Mouse (Mus musculus): ENCODE measurements at regions not wholly inside any gene's neighbourhood (a gene's known extent, or its start where the extent isn't known, plus 50 kb on each side); places are given as distances from the start of the nearest gene placed in this dataset.

DNA sequence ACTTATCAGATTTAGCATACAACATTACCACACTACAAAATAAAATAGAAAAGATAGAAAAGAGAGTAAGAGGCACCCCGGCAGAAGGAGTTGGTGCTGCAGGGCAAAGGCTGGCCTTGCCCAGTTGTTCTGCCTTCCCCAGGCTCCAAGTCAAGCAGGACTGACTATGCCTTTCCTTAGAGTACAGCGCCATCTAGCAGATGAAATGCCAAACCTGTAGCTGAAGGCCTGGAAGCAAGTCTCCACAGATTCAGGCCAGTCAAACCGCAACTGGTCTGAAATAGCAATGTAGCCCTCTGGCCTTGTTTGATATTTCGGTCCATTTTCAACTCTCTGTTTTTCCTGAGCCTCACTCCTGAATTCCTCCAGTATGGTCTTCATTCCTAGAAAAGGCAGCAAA is 312.4 kb upstream of the Clint1 start:
- WGBS, result 52% methylated on average over 4 of the region's 4 CpGs
- H3K36me3 ChIP-seq (ENCODE audit: control insufficient read depth, insufficient read depth, low read length), result no peaks in the 10 kb centered on the region
- H3K4me3 ChIP-seq (ENCODE audit: low read depth, low read length), result no peak overlapping the region
- ATAC-seq (replicated peaks; ENCODE audit: low FRiP score) (peak; percentile 56; the same call in 1 of the 2 replicates), DNase-seq (ENCODE audit: low spot score) (peak; percentile 68)
- no peak overlapping the region for H3K4me2 ChIP-seq (ENCODE audit: low read depth, low read length, severe bottlenecking)
- H3K27ac ChIP-seq (ENCODE audit: low read depth, low read length), result no peak overlapping the region
- H3K9me3 ChIP-seq (ENCODE audit: control insufficient read depth, low read length), result no peaks in the 10 kb centered on the region
- H3K9ac ChIP-seq (ENCODE audit: low read length), result no peak overlapping the region
- no peaks in the 10 kb centered on the region for H3K4me1 ChIP-seq (replicated peaks; ENCODE audit: control insufficient read depth, insufficient read depth, low read length)
- H3K27me3 ChIP-seq (ENCODE audit: control insufficient read depth, insufficient read depth, low read length), result no peaks in the 10 kb centered on the region

DNA sequence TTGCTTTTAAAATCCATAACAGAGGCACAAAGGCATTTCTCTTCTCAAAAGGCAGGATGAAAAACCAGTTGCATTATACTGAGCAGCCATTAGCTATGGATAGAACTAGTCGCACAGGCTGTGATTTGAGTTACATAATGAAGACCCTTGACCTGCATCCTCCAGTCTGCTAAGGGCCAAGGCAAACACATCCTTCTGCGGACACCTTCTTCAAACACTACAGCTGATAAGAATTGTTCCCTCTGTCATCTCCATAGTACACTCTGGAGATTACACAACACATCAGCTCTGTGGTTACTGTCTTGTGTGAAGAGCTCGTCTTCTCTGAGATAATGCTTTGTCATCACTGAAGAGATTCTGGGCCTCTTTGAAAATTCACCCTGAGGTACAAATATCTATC is 307.3 kb upstream of the Clint1 start:
- Histone ChIP-seq H3K27me3 (ENCODE audit: control insufficient read depth, insufficient read depth, low read length) (no peaks in the 10 kb centered on the region), H3K9me3 (ENCODE audit: control insufficient read depth, low read length) (no peaks in the 10 kb centered on the region), H3K4me3 (ENCODE audit: low read depth, low read length) (no peak overlapping the region), H3K4me2 (ENCODE audit: low read depth, low read length, severe bottlenecking) (no peak overlapping the region), H3K4me1 (replicated peaks; ENCODE audit: control insufficient read depth, insufficient read depth, low read length) (no peaks in the 10 kb centered on the region), H3K36me3 (ENCODE audit: control insufficient read depth, insufficient read depth, low read length) (no peaks in the 10 kb centered on the region), H3K9ac (ENCODE audit: low read length) (no peak overlapping the region), H3K27ac (ENCODE audit: low read depth, low read length) (no peak overlapping the region)
- DNase-seq (ENCODE audit: low spot score), result no peak
- 93% methylated on average over 3 of the region's 3 CpGs for WGBS
- ATAC-seq (replicated peaks; ENCODE audit: low FRiP score), result no peak

DNA sequence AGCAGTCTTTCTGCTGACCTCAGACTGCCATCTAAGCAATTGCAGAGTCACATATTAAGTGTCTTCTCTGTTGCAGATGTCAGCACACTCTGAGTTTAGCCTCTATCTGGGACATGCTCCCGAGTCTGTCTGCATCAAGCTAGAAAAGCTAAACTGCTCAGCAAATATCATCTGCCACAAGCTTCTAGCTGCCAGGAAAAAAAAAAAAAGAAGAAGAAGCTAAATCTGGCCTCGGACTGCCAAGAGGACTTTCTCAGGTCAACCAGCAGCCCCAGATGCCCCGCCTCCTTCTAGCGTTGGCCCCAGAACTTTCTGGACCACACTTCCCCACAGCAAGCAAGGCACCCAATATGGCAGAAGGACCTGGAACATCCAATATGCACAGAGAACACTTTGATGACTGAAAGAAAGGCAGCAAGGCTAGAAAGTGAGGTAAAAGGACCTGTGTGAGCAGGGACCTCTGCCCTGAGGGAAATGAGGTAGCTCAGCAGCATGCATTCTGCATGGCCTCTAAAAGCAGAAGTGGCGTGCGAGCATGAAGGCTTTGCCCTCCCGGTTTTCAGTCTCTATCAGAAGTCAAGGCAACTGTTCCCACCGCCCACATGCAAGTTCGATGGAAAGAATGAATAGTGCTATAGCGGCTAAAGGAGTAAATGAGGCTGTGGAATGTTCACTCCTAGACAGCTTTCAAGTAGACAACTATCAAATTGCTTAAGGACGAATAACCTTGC is 305.8 kb upstream of the Clint1 start:
- H3K4me3 ChIP-seq (ENCODE audit: low read depth, low read length), result no peak overlapping the region
- 86% methylated on average over 11 of the region's 11 CpGs for WGBS
- H3K4me2 ChIP-seq (ENCODE audit: low read depth, low read length, severe bottlenecking), result no peak overlapping the region
- DNase-seq (ENCODE audit: low spot score) (no peak), ATAC-seq (replicated peaks; ENCODE audit: low FRiP score) (no peak)
- H3K27ac ChIP-seq (ENCODE audit: low read depth, low read length), result no peak overlapping the region
- H3K36me3 ChIP-seq (ENCODE audit: control insufficient read depth, insufficient read depth, low read length), result no peaks in the 10 kb centered on the region
- no peaks in the 10 kb centered on the region for H3K27me3 ChIP-seq (ENCODE audit: control insufficient read depth, insufficient read depth, low read length)
- H3K9me3 ChIP-seq (ENCODE audit: control insufficient read depth, low read length), result no peaks in the 10 kb centered on the region
- H3K4me1 ChIP-seq (replicated peaks; ENCODE audit: control insufficient read depth, insufficient read depth, low read length), result no peaks in the 10 kb centered on the region
- H3K9ac ChIP-seq (ENCODE audit: low read length), result no peak overlapping the region

DNA sequence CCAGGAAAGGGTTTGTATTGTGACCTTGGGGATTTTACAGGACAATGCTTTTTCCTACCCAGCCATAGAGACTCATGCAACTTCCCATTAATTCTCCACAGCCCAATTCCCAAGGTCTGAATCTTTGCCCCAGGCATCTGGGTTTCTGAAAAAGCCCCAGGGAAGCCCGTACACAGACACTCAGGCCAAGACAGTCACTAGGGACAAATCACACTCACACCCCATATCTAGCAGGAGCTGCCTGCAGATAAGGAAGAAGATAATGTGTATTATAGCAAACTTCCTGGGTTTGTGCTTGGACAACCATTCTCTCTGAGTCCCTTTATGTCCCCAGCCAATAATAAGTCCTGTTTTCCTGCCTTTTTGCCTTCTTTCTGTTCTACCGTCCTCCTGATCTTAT is 305.0 kb upstream of the Clint1 start:
- Histone ChIP-seq H3K27ac (ENCODE audit: low read depth, low read length) (no peak overlapping the region), H3K4me1 (replicated peaks; ENCODE audit: control insufficient read depth, insufficient read depth, low read length) (no peaks in the 10 kb centered on the region), H3K4me3 (ENCODE audit: low read depth, low read length) (no peak overlapping the region), H3K36me3 (ENCODE audit: control insufficient read depth, insufficient read depth, low read length) (no peaks in the 10 kb centered on the region), H3K9me3 (ENCODE audit: control insufficient read depth, low read length) (no peaks in the 10 kb centered on the region), H3K4me2 (ENCODE audit: low read depth, low read length, severe bottlenecking) (no peak overlapping the region), H3K27me3 (ENCODE audit: control insufficient read depth, insufficient read depth, low read length) (no peaks in the 10 kb centered on the region), H3K9ac (ENCODE audit: low read length) (no peak overlapping the region)
- 84% methylated on average over 2 of the region's 2 CpGs for WGBS
- no peak for ATAC-seq (replicated peaks; ENCODE audit: low FRiP score)
- DNase-seq (ENCODE audit: low spot score), result no peak

DNA sequence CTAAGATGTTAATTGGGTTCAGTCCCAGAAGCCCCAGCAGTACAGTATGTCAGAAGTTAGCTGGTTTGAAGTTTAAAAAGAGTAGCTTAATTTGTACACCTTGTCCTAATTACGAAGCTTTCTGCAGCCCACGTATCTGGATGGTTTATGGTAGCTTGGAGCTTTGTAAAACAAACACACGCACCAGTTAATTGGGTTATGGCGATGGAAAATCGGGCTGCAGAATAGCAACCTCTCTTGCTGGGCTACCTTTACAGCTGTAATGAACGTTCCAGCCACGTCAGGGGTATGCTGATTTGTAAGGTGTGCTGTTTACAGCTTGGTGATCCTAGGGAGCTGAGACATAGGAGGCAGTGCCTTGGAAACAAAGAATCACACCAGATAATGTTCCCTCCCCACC is 301.5 kb upstream of the Clint1 start:
- no peaks in the 10 kb centered on the region for H3K36me3 ChIP-seq (ENCODE audit: control insufficient read depth, insufficient read depth, low read length)
- H3K4me2 ChIP-seq (ENCODE audit: low read depth, low read length, severe bottlenecking), result no peak overlapping the region
- H3K27me3 ChIP-seq (ENCODE audit: control insufficient read depth, insufficient read depth, low read length), result no peaks in the 10 kb centered on the region
- no peaks in the 10 kb centered on the region for H3K4me1 ChIP-seq (replicated peaks; ENCODE audit: control insufficient read depth, insufficient read depth, low read length)
- ATAC-seq (replicated peaks; ENCODE audit: low FRiP score) (no peak), DNase-seq (ENCODE audit: low spot score) (no peak)
- 58% methylated on average over 7 of the region's 7 CpGs for WGBS
- H3K4me3 ChIP-seq (ENCODE audit: low read depth, low read length), result no peak overlapping the region
- H3K9me3 ChIP-seq (ENCODE audit: control insufficient read depth, low read length), result no peaks in the 10 kb centered on the region
- no peak overlapping the region for H3K9ac ChIP-seq (ENCODE audit: low read length)
- no peak overlapping the region for H3K27ac ChIP-seq (ENCODE audit: low read depth, low read length)

DNA sequence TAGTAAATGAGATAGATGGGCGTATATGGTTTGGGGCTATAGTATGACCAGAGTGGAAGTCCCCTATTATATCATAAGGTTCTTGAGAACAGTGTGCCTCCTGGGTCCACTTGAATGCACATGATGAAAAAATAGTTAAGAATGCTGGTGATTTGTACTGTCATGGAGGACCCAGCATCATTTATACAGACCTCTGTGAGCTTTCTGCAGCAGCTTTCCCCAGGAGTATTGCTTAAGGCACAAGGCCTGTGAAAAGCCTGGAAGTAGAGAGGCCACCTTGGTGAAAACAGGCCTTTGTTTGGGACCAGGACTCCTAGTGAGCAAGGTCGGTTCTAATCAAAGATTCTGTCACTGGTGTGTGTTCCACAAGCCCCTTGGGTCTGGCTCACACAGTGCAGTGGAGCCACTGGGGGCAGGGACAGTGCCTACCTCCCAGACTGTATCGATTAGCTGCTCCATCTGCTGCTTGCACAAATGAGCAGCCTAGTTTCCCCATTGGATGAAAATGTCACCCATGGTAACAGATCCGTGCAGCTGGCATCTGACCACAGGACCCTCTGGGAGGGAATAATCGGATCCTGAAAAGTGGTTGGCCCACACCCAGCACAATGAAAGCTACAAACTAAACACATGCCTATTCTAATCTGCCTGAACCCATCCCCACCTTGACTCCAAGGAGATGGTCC is 274.2 kb upstream of the Clint1 start:
- Histone ChIP-seq H3K9ac (ENCODE audit: low read length) (no peak overlapping the region), H3K4me2 (ENCODE audit: low read depth, low read length, severe bottlenecking) (no peak overlapping the region), H3K36me3 (ENCODE audit: control insufficient read depth, insufficient read depth, low read length) (no peaks in the 10 kb centered on the region), H3K4me3 (ENCODE audit: low read depth, low read length) (no peak overlapping the region), H3K9me3 (ENCODE audit: control insufficient read depth, low read length) (no peaks in the 10 kb centered on the region), H3K27me3 (ENCODE audit: control insufficient read depth, insufficient read depth, low read length) (no peaks in the 10 kb centered on the region), H3K4me1 (replicated peaks; ENCODE audit: control insufficient read depth, insufficient read depth, low read length) (no peaks in the 10 kb centered on the region), H3K27ac (ENCODE audit: low read depth, low read length) (no peak overlapping the region)
- ATAC-seq (replicated peaks; ENCODE audit: low FRiP score), result peak; percentile 63
- DNase-seq (ENCODE audit: low spot score), result peak; percentile 49
- WGBS, result 34% methylated on average over 5 of the region's 5 CpGs

DNA sequence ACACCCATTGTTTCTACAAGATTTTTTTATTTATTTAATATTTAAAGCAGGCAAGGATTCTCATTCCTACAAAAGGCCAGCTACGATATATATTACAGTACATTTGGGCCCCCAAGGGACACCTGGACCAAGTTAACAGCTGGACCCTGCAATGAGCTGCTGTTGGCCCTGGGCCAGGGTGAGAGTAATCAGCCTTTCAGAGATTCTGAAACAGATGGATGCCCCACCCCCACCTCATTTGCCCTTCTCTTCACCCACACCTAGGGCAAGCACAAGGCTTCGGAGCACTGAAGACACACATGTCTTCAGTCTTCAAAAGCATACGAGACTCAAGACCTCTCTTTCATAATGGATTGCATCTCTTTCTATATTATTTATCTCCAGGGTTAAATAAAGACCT is 259.5 kb upstream of the Clint1 start:
- 74% methylated on average over 3 of the region's 3 CpGs for WGBS
- no peak overlapping the region for H3K4me3 ChIP-seq (ENCODE audit: low read depth, low read length)
- DNase-seq (ENCODE audit: low spot score) (no peak), ATAC-seq (replicated peaks; ENCODE audit: low FRiP score) (no peak)
- no peak overlapping the region for H3K9ac ChIP-seq (ENCODE audit: low read length)
- no peaks in the 10 kb centered on the region for H3K27me3 ChIP-seq (ENCODE audit: control insufficient read depth, insufficient read depth, low read length)
- H3K4me2 ChIP-seq (ENCODE audit: low read depth, low read length, severe bottlenecking), result no peak overlapping the region
- 0 out of 2 replicates have a peak, but pooled peaks cover 2% of the 10 kb centered on the region for H3K4me1 ChIP-seq (replicated peaks; ENCODE audit: control insufficient read depth, insufficient read depth, low read length)
- no peaks in the 10 kb centered on the region for H3K36me3 ChIP-seq (ENCODE audit: control insufficient read depth, insufficient read depth, low read length)
- no peak overlapping the region for H3K27ac ChIP-seq (ENCODE audit: low read depth, low read length)
- no peaks in the 10 kb centered on the region for H3K9me3 ChIP-seq (ENCODE audit: control insufficient read depth, low read length)

DNA sequence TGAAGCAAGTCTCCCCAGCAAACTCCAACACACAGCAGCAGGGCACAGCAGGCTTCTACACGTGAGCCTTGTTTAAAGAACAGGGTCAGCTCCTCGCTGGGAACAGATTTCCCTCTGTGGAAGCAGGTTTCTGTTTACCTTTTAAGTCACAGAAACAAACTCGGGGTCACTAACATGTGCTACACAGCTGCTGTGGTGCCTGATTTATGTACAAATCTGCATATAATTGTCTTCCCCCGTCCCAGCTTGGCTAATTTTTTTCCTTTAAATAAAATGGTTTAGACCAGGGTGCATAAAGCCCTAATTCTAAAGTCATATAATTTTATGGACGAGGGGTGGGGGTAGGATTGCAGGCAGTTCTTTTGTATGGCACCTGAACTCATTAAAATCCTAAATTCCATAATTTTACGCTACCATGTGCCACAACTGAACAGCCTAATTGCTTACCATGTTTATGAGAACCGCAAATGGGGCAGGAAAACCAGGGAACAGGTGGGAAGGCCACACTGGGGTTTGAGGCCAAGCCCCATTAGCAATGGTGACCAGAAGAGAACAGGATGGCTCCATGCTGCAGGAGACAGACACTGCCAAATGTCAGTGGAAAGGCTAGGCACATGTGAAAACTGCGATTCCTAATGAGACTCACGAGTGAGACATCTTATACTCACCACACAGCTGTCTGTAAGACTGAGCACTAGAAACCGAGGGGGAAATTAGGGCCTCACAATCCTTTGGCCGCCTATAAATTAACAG is 258.8 kb upstream of the Clint1 start:
- Histone ChIP-seq H3K4me2 (ENCODE audit: low read depth, low read length, severe bottlenecking) (no peak overlapping the region), H3K4me3 (ENCODE audit: low read depth, low read length) (no peak overlapping the region), H3K27me3 (ENCODE audit: control insufficient read depth, insufficient read depth, low read length) (no peaks in the 10 kb centered on the region), H3K36me3 (ENCODE audit: control insufficient read depth, insufficient read depth, low read length) (no peaks in the 10 kb centered on the region), H3K27ac (ENCODE audit: low read depth, low read length) (no peak overlapping the region), H3K4me1 (replicated peaks; ENCODE audit: control insufficient read depth, insufficient read depth, low read length) (0 out of 2 replicates have a peak, but pooled peaks cover 2% of the 10 kb centered on the region), H3K9ac (ENCODE audit: low read length) (no peak overlapping the region), H3K9me3 (ENCODE audit: control insufficient read depth, low read length) (no peaks in the 10 kb centered on the region)
- WGBS, result 69% methylated on average over 11 of the region's 11 CpGs
- no peak for ATAC-seq (replicated peaks; ENCODE audit: low FRiP score)
- DNase-seq (ENCODE audit: low spot score), result no peak

Measured in forebrain, embryonic 11.5 days (tissue).